Mouse (Mus musculus): ENCODE data around the gene Ccdc69. TPM values are rescaled to one million over a fixed set of nuclear protein-coding genes. Genes with fewer than 3 reads are reported as not detected.

The Ccdc69 gene
- total RNA-seq, 2 experiments from 2014 or later: 11.9 to 12.8 TPM

DNA sequence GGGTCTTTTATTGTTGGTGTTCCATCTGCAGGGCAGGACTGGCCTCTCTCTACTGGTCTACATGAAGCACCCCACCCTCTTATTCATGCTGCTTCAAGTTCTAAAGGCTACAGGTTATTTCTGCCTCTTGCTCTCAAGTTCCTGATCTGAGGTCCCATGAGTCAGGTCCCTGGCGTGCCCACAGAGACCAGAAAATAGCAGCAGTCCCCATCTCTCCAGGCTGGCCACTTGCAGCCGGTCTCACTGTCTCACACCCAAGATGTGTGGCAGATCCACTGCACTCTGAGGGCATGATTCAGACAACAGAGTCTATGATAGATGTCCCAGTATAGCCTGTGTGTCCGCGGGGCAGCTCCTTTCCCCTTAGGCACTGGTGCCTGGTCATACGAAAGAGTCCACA, 17.1 kb downstream of the Ccdc69 start:
- DNase-seq: no peak
- intact Hi-C loops (cut with DNase I): no loop called here

DNA sequence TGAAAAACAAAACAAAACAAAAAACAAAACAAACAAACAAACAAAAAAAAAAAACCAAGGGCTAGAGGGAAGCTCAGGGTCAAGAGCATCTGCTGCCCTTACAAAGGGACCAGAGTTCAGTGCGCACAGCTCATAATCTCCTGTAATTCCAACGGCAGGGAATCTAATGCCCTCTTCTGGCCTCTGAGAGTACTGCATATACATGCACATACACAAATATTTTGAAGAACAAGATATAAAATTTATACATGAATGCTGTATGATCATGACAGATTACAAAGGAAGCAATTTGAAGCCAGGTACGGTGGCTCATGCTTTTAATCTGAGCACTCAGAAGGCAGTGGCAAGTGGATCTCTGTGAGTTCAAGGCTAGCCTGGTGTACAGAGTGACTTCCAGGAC, 20.4 kb downstream of the Ccdc69 start:
- intact Hi-C loops (cut with DNase I): no loop called here
- DNase-seq: no peak

DNA sequence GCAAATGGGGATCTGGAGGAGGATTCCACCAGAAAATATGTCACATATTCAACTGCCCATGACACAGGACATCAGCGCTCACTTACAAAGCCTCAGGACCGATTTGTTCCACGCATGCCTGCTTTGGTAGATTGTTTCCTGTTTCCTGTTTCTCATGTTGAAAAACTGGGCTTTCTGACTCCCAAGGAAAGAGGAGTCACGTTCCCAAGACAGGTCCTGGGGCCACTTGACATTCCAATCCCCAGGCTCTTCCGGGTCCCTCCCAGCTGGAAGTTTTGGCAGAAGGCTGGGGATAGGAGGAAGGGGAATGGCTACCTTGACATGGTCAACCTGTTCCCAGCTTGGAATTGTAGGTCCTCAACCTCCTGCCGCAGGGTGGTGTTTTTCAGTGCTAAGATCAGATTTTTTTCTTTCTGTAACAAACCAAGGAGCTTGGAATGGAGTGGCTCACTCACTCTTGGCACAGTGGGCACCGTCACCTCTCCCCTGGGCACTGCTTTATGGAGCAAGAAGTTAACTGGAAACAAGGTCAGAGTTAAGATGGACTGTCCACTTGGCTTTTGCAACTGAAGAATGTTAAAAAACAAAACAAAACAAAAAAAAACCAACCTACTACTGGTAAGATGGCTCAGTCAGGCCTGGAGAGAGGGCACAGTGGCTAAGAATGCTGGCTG, 27.0 kb downstream of the Ccdc69 start:
- intact Hi-C loops (cut with DNase I): no loop called here
- DNase-seq: no peak

GRCm38 (mm10) chr11:55046600-55046999, 31.3 kb downstream of the Ccdc69 start:
- peak; percentile 65 to 77 for DNase-seq
- intact Hi-C loops (cut with DNase I): loop anchor here (1.0 to 2.0 kb wide), 2 partner anchors 41 to 112 kb away; no protein-coding TSS in a partner anchor

DNA sequence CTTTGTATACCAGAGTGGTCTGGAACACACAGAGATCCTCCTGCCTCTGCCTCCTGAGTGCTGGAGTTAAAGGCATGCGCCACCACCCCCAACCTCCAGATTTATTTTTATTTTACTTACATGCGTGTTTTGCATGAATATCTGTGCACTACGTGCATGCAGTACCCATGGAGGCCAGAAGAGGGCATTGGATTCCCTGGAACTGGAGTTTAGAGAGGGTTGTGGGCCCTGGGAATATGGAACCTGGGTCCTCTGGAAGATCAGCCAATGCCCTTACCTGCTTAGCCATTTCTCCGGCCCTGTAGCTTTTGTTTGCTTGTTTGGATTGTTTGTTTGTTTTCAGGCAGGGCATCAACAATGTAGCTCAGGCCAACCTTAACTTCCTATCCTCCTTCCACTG, 36.6 kb downstream of the Ccdc69 start:
- no peak for DNase-seq
- intact Hi-C loops (cut with DNase I): no loop called here

DNA sequence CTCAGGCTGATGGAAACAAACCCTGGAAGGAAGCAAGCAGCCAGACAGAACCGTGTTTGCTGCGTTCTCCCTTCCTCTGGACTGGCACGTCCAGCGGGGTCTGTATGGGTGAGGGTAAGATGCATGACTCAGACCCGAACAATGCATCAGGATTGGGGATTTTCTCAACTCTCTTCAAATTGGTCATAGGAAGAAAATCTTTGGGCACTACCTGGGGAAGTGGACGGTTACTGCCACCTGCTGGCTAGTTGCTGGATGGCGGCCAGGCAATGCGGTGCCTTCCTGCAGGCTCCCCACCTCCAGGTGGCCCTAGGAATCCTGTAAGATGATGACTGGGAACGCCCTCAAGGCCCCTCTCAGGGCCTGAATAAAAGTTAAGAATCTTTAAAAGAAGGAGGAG, 38.3 kb downstream of the Ccdc69 start:
- peak; percentile 86 to 89 for DNase-seq
- intact Hi-C loops (cut with DNase I): loop anchor here (1.0 to 5.0 kb wide), 3 partner anchors 41 to 162 kb away; no protein-coding TSS in a partner anchor

GRCm38 (mm10) chr11:55036601-55037000, 41.3 kb downstream of the Ccdc69 start:
- DNase-seq: no peak
- intact Hi-C loops (cut with DNase I): loop anchor here (5.0 kb wide), 1 partner anchor 159 kb away; no protein-coding TSS in a partner anchor

GRCm38 (mm10) chr11:55033040-55033660, 44.8 kb downstream of the Ccdc69 start, which contains the start of gene Anxa6:
Gene Anxa6, minus strand, starts transcription at chr11:55033445.
- intact Hi-C loops (cut with DNase I): no loop called here
- DNase-seq: peak; percentile 89 to 90

DNA sequence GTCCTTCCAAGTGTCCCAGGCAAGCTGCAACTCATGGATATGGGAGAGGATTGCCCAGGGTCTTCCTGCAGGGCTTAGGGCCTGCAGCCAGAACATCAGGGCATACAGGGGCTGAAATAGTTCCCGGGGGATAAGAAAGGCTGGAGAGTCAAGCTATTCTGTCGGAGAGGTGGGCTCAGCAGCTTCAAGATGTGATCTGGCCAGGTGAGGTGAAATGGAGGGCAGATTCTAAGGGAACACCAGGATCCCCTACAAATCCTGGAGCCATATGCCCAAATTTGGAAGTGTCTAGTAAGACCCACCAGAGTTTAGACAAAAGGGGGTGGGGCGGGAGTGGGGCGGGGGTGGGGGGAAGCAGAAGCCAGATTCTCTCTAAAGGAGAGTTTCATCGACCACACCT, 45.6 kb downstream of the Ccdc69 start:
- intact Hi-C loops (cut with DNase I): no loop called here
- DNase-seq: no peak

GRCm38 (mm10) chr11:55031991-55032280, 46.0 kb downstream of the Ccdc69 start:
- intact Hi-C loops (cut with DNase I): no loop called here
- no peak for DNase-seq

DNA sequence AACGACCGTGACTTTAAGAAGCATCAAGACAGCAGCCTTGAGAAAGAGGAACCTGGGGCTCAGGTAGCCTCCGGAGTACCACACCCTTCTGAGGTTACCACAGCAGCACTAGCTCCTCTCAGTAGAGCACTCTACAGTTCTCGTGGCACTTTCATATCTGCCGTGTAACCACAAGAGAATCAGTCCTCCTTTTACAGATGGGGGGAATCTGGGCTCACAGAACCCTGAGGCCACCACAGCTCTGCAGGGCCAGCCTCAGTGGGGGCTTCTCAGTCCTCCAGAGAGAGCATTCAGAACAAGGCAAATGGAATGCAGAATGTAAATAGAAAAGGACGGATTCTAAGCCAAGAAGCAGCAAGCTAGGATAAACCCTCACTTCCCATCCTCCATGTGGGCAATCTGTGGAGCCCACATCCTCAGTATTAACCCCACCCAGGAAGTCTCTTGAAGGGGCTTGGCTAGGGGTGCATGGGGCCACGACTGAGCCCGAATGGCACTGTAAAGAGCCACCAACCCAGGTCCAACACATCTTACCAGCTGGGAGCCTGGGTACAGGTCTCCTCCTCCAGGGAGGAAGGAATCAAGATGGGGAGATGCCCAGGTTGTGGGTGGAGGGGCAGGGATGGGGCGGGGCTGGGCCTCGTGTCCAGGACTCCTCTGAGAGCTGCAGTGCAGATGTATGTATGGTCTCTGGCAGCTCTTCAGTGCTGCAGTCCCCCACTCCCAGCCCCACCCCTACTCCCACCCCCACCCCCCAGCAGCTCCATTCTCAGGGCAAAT, 46.5 kb downstream of the Ccdc69 start:
- intact Hi-C loops (cut with DNase I): no loop called here
- DNase-seq: no peak

DNA sequence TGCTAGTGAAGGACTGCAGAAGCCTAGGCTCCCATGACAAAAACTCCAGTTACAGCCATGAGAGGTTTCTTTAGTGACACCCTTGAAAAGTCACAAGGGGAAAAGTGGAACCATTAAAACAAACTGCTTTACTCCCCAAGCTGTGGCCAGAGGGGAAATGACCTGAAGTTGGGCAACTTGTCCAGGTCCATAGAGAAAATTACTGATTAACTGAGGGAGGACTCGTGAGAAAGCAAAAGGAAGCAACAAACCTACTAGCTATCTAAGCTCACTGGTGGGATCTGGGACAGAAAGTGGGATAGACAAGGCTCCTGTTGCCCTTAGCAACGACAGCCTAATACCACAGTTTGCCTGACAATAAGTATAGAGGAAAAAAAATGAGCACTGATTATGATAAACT, 49.4 kb downstream of the Ccdc69 start:
- intact Hi-C loops (cut with DNase I): no loop called here

DNA sequence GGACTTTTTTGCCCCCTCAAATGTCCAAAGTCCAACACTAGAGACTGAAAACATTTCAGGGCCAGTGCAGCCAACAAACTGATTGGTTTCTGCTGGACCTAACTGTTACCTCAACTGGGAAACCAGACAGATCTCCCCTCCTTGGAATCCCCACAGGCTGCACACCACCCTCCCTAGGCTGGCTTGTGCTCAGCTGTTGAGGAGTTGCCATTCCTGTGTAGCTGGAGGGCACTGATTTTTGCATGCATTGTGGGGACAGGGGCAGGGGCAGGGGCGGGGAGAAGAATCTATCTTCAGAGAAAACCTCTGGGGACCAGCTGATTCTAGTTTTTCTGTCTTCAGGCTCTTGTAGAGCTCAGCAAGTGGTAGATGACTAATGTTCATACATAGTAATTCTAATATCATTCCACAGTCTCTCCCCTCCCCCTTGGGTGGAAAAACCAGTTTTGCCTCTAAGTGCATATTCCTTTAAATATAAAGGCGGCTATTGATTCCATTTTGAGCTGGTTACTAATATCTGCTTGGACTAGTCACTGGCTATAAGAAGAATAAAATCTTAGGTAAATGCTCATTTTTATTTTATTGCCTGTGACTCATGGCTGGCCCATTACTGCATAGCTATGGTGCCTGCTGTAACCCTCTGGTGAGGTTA, 50.6 kb downstream of the Ccdc69 start:
- intact Hi-C loops (cut with DNase I): no loop called here
- DNase-seq: no peak

More for the DNA sequence above, 49.4 kb downstream of the Ccdc69 start:
- DNase-seq: no peak

GRCm38 (mm10) chr11:55025896-55026295, 52.0 kb downstream of the Ccdc69 start:
- intact Hi-C loops (cut with DNase I): no loop called here
- DNase-seq: peak; percentile 33 to 51

DNA sequence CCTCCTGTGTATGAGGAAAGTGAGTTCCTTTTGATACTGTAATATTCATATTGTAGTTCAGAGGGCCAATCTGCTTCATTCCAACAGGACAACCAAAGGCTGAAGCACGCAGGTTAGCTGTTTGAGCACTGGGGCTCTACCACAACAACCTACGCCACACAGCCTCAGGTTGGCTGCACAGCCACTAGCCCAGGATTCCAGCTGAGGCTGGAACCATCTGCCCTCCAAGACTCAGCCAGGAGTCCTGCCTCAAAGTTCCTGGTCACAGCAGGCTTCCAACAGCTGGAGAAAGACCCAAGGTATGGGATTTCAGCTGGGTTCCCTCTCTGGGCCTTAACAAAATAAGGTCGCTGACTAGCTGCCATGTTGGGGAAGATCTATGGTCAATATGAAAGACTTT, 54.3 kb downstream of the Ccdc69 start:
- intact Hi-C loops (cut with DNase I): no loop called here
- DNase-seq: no peak

DNA sequence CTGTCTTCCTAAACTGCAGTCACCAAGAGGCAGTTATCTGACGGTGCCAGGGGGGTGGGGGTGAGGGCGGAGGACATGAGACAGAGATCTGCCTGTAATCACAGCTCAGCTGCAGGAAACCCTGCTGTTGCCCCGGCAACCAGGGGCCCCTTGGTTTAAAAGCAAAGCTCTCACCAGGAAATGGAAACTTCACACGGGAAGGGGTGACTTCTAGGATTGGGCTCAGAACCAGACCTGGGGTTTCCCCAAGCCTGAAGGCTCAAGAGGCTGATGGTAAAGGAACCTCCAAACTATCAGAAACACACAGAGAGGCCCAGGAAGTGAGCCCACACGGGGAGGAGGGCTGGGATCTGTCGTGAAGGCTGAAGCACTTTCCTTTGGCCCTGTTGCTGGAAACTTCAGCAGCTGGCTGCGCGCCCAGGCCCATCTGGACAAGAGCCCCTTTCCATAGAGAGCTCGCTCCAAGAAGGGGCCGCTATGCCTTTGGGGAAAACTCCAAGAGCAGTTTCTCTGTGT, 54.8 kb downstream of the Ccdc69 start:
- peak; percentile 93 to 95 for DNase-seq
- intact Hi-C loops (cut with DNase I): no loop called here

- DNase-seq: no peak
- intact Hi-C loops (cut with DNase I): no loop called here
Observed at GRCm38 (mm10) chr11:55022508-55022907, 55.4 kb downstream of the Ccdc69 start.

GRCm38 (mm10) chr11:55021859-55022258, 56.1 kb downstream of the Ccdc69 start:
- intact Hi-C loops (cut with DNase I): no loop called here
- no peak for DNase-seq

DNA sequence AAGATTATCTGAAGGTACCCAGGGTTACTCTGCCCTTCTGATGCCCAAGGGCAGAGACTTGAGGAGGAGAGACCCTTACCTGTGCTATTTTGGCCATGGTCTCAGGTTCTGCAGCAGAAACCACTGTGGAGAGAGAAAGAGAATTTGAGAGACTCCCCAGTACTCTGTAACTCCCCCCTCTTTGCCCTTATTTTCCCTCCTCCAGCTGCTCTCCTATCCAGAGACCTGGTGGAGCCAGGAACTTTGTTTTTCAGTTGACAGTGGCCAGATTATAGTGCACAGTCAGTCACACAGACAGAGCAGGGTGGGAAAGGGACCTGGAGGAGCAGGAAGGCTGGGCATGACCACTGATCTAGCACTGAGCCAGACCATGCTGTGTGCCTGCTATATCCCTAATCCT, 56.5 kb downstream of the Ccdc69 start:
- no peak for DNase-seq
- intact Hi-C loops (cut with DNase I): no loop called here

- intact Hi-C loops (cut with DNase I): no loop called here
- no peak for DNase-seq
Observed at GRCm38 (mm10) chr11:55019711-55020110, 58.2 kb downstream of the Ccdc69 start.

- DNase-seq: no peak
- intact Hi-C loops (cut with DNase I): no loop called here
Observed at GRCm38 (mm10) chr11:55018034-55018433, 59.9 kb downstream of the Ccdc69 start.
